Mouse (Mus musculus) adipocyte (in vitro differentiated cells): Measurements from ENCODE around the gene Mapk8.
A peak's percentile ranks its signal among the peaks of the same experiment; 100 is the strongest.

ENCODE experiments used
- DNase-seq: peaks from one replicate; pipeline ENCODE4 v3.0.0-alpha.2; 2016; ENCODE audit warnings: low spot score

Mapk8 gene

GRCm38 (mm10) chr14:33398065-33398860 lies 48.7 kb downstream of the Mapk8 start:
- DNase-seq: no peak

DNA sequence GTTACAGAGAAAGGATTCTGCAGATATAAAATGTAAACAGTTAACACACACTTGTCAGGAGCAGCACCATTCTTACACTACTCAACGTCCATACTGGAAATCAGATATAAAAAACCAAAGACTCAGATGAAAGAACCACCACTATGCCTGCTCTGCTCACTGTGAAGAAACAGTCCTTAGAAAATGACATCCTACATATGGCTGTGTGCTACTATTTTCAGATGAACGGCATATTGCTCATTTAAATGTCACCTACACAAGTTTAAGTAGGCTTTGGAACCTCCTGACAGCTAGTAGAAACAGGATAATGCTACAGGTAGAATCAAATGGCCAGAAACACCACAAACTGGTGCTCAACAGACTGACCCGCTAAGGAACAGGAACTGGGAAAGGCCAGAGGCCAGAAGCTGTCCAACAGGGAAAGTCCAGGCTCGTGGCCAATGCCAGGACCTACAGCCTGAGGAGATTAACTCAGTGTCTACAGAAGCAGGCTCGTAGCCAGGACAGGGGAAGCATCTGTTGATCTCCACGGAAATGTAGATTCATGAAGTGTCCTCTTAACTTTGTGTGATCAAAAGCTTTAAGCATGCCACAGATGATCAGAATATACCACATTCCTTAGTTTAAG lies 66.0 kb downstream of the Mapk8 start:
- peak; percentile 26 for DNase-seq

GRCm38 (mm10) chr14:33378723-33379122 lies 68.2 kb downstream of the Mapk8 start:
- no peak for DNase-seq

- DNase-seq: peak; percentile 43
Measured at GRCm38 (mm10) chr14:33377211-33377610, 69.7 kb downstream of the Mapk8 start.

- DNase-seq: peak; percentile 33
Measured at GRCm38 (mm10) chr14:33374089-33374488, 72.9 kb downstream of the Mapk8 start.

GRCm38 (mm10) chr14:33373271-33373670 lies 73.7 kb downstream of the Mapk8 start:
- DNase-seq: no peak

GRCm38 (mm10) chr14:33371248-33371647 lies 75.7 kb downstream of the Mapk8 start:
- DNase-seq: peak; percentile 85

GRCm38 (mm10) chr14:33370056-33370455 lies 76.9 kb downstream of the Mapk8 start:
- no peak for DNase-seq

- no peak for DNase-seq
Measured at GRCm38 (mm10) chr14:33369375-33369774, 77.6 kb downstream of the Mapk8 start.

DNA sequence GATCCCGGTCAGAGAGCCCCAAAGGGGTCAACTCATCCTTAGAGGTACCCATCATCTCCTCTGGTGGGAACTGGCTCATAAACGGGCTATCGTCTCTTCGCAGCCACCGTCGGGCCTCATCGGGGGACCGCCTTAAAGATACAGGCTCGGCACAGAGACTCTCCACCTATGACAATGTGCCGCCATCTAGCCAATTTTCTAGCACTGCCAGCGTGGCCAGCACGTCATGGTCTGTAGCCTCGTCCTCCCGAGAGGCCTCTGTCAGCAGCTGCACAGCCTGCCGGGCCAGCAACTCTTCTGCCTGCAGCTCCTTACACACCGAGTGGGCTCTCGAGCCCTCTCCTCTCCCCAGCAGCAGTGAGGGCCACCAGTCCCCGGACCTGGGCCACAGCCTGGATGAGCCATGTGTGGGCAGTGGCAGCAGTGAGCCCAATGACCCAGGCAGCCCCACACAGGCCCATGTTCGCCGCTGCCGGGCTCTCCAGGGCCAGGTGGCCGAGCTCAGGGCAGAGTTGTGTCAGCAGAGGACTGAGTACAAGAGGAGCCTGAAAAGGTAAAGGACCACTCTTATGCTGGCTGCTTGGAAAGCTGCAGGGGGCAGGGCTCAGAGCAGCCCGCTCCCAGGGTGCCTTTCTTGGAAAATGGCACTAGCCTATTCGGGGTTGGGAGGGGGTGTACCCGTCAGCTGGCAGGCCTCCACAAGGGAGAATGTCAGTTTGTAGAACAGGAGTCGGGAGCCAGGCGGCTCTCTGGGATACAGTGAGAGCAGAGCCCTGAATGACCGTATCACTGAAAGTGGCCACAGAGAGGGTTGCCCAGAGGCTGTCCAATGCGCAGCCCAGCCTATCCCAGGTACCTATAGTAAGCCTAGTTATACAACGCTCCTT lies 79.8 kb downstream of the Mapk8 start:
- DNase-seq: no peak

GRCm38 (mm10) chr14:33364061-33364460 lies 82.9 kb downstream of the Mapk8 start:
- DNase-seq: no peak

- no peak for DNase-seq
Measured at GRCm38 (mm10) chr14:33363611-33364010, 83.3 kb downstream of the Mapk8 start.

GRCm38 (mm10) chr14:33362807-33363206 lies 84.2 kb downstream of the Mapk8 start:
- no peak for DNase-seq

- DNase-seq: no peak
Measured at GRCm38 (mm10) chr14:33362122-33362521, 84.8 kb downstream of the Mapk8 start.

GRCm38 (mm10) chr14:33361546-33361945 lies 85.4 kb downstream of the Mapk8 start:
- DNase-seq: peak; percentile 51

DNA sequence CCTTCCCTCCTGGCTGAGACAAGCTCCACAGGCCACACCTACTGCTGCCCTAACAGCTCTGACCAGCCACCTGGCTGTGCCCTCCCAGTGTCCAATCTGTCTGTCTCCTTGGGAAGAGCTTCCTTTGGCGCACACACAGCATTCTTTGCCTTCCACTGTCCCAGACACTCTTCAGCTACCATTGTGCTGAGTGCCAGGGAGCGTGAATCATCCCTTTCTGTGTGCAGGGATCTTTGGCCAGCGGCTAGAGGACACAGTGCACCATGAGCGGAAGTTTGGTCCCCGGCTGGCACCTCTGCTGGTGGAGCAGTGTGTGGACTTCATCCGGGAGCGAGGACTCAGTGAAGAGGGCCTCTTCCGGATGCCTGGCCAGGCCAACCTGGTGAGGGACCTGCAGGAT lies 88.1 kb downstream of the Mapk8 start:
- peak; percentile 28 for DNase-seq

GRCm38 (mm10) chr14:33357600-33358368 lies 89.2 kb downstream of the Mapk8 start:
- no peak for DNase-seq

DNA sequence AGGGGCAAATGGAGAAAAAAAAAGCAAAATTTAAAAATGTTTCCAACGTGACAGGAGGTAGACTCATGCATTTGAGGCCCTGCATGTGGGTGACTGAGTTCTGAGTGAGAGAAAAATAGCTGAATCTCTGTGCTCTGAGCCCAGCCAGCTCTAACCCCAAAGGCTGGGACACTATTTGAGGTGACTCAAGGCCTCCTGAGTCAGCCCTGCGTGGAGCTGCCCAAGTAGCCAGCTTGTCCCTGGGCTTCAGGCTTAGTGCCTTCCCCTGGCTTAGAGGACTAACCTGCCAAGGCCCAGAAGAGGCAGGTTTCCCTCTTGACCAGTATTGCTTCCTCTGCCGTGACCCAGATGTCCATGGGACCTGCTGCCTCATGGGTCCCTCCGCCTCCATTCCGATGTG lies 91.7 kb downstream of the Mapk8 start:
- no peak for DNase-seq

DNA sequence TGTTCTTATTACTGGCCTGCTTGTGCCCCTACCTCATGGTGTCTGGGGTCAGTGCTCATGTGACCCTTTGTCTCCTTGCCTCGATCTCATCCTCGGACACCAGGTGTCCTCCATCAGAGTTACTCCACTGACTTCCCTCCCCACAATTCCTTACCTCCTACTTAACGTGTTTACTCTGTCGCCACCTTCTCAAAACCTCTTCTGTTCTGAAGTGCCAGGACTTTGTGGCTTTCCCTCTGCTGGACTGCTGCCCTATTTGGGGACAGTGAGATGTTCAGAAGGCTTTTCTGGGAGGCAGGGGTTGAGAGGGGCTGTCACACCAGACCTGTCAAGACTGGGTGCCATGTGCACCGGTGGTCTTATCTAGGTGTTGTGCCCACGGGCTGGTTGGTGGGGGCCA lies 94.1 kb downstream of the Mapk8 start:
- no peak for DNase-seq

- DNase-seq: peak; percentile 94
Measured at GRCm38 (mm10) chr14:33351984-33352722, 94.8 kb downstream of the Mapk8 start.

DNA sequence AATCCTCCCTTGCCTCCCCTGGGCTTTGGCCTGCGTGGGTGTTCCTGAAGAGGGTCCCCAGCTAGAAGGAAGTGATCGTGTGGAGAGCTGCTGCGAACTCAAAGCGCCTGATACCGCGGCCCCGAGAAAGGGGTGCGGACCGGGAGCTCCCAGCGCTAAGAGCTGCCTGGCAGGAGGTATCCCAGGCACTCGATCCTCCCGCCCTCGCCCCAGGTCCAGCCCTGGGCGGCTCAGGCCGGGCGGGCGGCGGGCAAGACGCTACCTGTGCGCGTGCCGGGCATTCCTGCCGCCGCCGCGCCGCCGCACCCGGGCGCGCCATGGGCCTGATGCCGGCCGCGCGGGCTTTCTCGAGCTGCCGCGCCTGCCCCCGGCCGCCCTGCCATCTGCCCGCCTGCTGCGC lies 95.9 kb downstream of the Mapk8 start:
- DNase-seq: no peak
